Mouse (Mus musculus): ENCODE results near the gene Lce1g. TPM values are rescaled to one million over a fixed set of nuclear protein-coding genes. Genes with fewer than 3 reads are reported as not detected.

The Lce1g gene
- polyA plus RNA-seq, 1 experiment from 2014 or later, result not detected

Other genes starting within 250 kb of the Lce1g start
- gene 2310046K23Rik, start 217.8 kb downstream of the Lce1g start, polyA plus RNA-seq (2015; fragmentation: Nextera tagmentation; extraction: Ambion mirVana), result not detected in 2 replicates
- gene Ivl, start 178.6 kb downstream of the Lce1g start, polyA plus RNA-seq (2015; fragmentation: Nextera tagmentation; extraction: Ambion mirVana), result 0.14 TPM in 1 of 2 replicates, not detected in the other
- gene Smcp, start 163.3 kb downstream of the Lce1g start, polyA plus RNA-seq (2015; fragmentation: Nextera tagmentation; extraction: Ambion mirVana), result not detected in 2 replicates
- gene 2210017I01Rik, start 144.8 kb downstream of the Lce1g start, polyA plus RNA-seq (2015; fragmentation: Nextera tagmentation; extraction: Ambion mirVana), result not detected in 2 replicates
- gene Lce6a, start 130.7 kb downstream of the Lce1g start, polyA plus RNA-seq (2015; fragmentation: Nextera tagmentation; extraction: Ambion mirVana), result not detected in 2 replicates
- gene Lce1a1, start 104.0 kb downstream of the Lce1g start, polyA plus RNA-seq (2015; fragmentation: Nextera tagmentation; extraction: Ambion mirVana), result not detected in 2 replicates
- gene Lce1b, start 95.4 kb downstream of the Lce1g start, polyA plus RNA-seq (2015; fragmentation: Nextera tagmentation; extraction: Ambion mirVana), result not detected in 2 replicates
- not detected in 2 replicates for gene Lce1a2, start 82.0 kb downstream of the Lce1g start, polyA plus RNA-seq (2015; fragmentation: Nextera tagmentation; extraction: Ambion mirVana)
- not detected in 2 replicates for gene Lce1c, start 73.1 kb downstream of the Lce1g start, polyA plus RNA-seq (2015; fragmentation: Nextera tagmentation; extraction: Ambion mirVana)
- gene Lce1d, start 65.1 kb downstream of the Lce1g start, polyA plus RNA-seq (2015; fragmentation: Nextera tagmentation; extraction: Ambion mirVana), result not detected in 2 replicates
- not detected in 2 replicates for gene Lce1e, start 43.3 kb downstream of the Lce1g start, polyA plus RNA-seq (2015; fragmentation: Nextera tagmentation; extraction: Ambion mirVana)
- not detected in 2 replicates for gene Lce1f, start 32.0 kb downstream of the Lce1g start, polyA plus RNA-seq (2015; fragmentation: Nextera tagmentation; extraction: Ambion mirVana)
- not detected in 2 replicates for gene Gm38119, start 13.2 kb downstream of the Lce1g start, polyA plus RNA-seq (2015; fragmentation: Nextera tagmentation; extraction: Ambion mirVana)
- gene Lce1h, start 12.7 kb upstream of the Lce1g start, polyA plus RNA-seq (2015; fragmentation: Nextera tagmentation; extraction: Ambion mirVana), result not detected in 2 replicates
- gene Lce1i, start 26.6 kb upstream of the Lce1g start, polyA plus RNA-seq (2015; fragmentation: Nextera tagmentation; extraction: Ambion mirVana), result not detected in 2 replicates
- not detected in 2 replicates for gene Lce1j, start 38.2 kb upstream of the Lce1g start, polyA plus RNA-seq (2015; fragmentation: Nextera tagmentation; extraction: Ambion mirVana)
- not detected in 2 replicates for gene Lce1k, start 55.6 kb upstream of the Lce1g start, polyA plus RNA-seq (2015; fragmentation: Nextera tagmentation; extraction: Ambion mirVana)
- not detected in 2 replicates for gene Kprp, start 74.9 kb upstream of the Lce1g start, polyA plus RNA-seq (2015; fragmentation: Nextera tagmentation; extraction: Ambion mirVana)
- gene Lce1l, start 98.9 kb upstream of the Lce1g start, polyA plus RNA-seq (2015; fragmentation: Nextera tagmentation; extraction: Ambion mirVana), result not detected in 2 replicates
- not detected in 2 replicates for gene 2310050C09Rik, start 117.9 kb upstream of the Lce1g start, polyA plus RNA-seq (2015; fragmentation: Nextera tagmentation; extraction: Ambion mirVana)
- gene Lce3a, start 173.9 kb upstream of the Lce1g start, polyA plus RNA-seq (2015; fragmentation: Nextera tagmentation; extraction: Ambion mirVana), result 0.42 TPM in 1 of 2 replicates, not detected in the other
- not detected in 2 replicates for gene Lce3b, start 180.6 kb upstream of the Lce1g start, polyA plus RNA-seq (2015; fragmentation: Nextera tagmentation; extraction: Ambion mirVana)
- gene Lce3c, start 192.1 kb upstream of the Lce1g start, polyA plus RNA-seq (2015; fragmentation: Nextera tagmentation; extraction: Ambion mirVana), result not detected in 2 replicates
- not detected in 2 replicates for gene Lce3d, start 205.1 kb upstream of the Lce1g start, polyA plus RNA-seq (2015; fragmentation: Nextera tagmentation; extraction: Ambion mirVana)
- not detected in 2 replicates for gene Lce3e, start 214.7 kb upstream of the Lce1g start, polyA plus RNA-seq (2015; fragmentation: Nextera tagmentation; extraction: Ambion mirVana)
- not detected in 2 replicates for gene Lce3f, start 239.9 kb upstream of the Lce1g start, polyA plus RNA-seq (2015; fragmentation: Nextera tagmentation; extraction: Ambion mirVana)

Data from embryonic facial prominence, embryonic 13.5 days (tissue).